Mouse (Mus musculus) liver, embryonic 18 days (tissue): ENCODE measurements around the gene Dtnb. TPM values are rescaled to one million over a fixed set of nuclear protein-coding genes. Genes with fewer than 3 reads are reported as not detected.

Source experiments
- polyA plus RNA-seq: library from polyadenylated mRNA; depleted of rRNA; stranded (reverse); fragments of >200 nt; gene quantifications from 2 replicates; pipeline ENCODE4 v1.2.3, GENCODE M21; 2012; rRNA removed

Gene Dtnb
- 16.9 and 20.3 TPM in 2 replicates for polyA plus RNA-seq

DNA sequence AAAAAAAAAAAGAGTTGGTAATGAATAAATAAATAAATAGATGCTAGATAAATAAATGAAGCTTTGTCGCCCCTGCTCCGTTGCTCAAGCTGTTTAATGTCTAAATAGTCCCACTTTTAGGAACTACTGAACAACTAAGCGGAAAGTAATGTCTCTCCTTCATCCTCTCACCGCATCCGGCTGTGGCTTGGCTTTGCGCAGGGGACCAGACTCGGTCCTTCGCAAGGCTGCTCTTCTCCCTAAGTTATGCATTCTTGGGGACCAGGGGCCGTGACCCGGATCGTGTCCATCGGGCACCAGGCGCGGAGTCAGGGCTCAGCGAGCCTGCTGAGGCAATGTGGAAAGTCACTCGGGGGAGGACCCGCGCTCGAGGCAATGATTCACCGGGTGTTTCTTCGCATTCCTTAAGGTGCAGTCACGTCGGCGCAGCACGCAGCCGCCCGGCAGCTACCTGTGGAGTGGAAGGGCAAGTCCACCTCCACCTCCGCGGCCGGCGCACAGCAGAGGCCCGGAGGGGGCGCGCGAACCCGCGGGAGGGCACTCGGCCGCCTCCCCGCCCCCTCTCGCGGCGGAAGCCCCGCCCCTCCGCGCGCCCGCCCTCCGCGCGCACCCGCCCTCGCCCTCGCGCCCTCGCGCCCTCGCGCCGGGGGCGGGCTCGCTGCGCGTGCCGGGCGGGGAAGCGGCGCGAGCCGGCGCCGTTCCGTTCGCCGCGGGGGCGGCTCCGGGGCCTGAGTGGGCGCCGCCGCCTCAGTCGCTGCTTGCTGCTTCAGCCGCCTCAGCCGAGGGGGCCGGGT, at the start of gene Dtnb:
Gene Dtnb, plus strand, starts transcription at position 595 of the 794 bp plus-strand sequence.

DNA sequence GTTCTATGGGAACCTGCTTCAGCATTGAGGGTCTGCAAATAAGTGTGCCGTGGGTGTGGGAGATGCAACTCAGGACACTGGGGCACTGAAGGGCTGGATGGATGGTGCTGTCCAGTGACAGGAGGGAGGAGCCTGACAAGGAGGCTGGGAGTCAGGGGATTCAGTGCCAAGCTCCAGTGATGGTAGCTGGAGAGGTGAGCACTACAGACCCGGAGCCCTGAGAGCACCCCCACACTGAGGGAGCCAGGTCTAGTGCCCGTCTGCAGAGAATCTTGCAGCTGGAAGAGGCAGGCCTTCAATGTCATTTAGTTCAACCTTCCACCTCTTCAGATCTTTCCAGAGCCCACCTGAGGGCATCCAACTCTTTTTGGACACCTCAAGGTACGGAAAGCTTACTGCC, 233.7 kb downstream of the Dtnb start, which contains the start of gene Dnmt3a:
Gene Dnmt3a, plus strand, starts transcription at position 156 of the 400 bp plus-strand sequence.

Other genes starting within 250 kb of the Dtnb start
- gene Kif3c, start 207.2 kb upstream of the Dtnb start, polyA plus RNA-seq = 0.81 and 1.00 TPM in 2 replicates
- 4.9 and 5.0 TPM in 2 replicates for gene Asxl2, start 145.5 kb upstream of the Dtnb start, polyA plus RNA-seq
- 5.3 and 6.3 TPM in 2 replicates for gene Dnmt3a, start 233.6 kb downstream of the Dtnb start, polyA plus RNA-seq